Mouse (Mus musculus): ENCODE results near the gene Canx.
"Not testable (repeated sequence)": the region's sequence is repeated elsewhere in the genome, so short reads cannot be mapped to it uniquely, and the experiment has no call there.

The Canx gene

DNA sequence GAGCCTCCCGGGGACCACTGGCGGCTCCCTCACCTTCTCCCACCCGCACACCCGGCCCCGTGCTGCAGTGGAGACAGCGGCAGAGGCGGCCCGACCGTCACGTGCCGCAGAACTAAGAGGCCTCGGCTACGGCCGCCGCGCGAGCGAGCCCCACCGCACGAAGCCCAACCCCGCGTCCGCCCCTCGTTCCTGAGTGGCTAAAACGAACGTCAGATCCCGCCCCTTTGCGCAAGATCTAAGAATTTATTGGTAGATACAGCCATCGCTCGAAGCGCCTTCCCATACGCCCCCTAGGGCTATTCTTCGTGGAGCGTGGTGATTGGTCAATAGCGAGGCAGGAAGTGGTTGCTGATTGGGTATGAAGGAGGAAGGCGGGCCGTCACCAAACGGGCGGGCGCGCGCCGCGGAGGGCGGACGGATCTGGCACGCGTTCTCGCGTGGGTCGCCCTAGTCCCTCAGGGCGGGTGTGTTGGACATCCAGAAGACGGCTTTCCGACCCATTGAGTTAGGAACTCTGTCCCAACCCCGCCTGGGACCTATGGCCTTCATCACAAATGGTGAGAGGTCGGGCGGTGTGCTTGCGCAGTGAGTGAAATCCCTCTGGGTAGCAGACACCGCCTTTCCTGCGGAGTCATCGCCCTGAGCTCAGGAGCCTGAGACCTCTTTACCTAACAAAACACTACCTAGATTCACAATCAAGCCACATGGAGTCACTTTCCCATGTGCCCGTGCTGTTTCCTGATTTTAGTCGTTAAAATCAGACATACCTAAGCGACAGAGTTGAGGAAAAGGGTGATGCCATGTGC lies at the start of gene Canx:
Gene Canx (minus strand): TSS at position 178 of the 806 bp plus-strand sequence.
- DNase-seq (ENCODE audit: low spot score), result peak; percentile 86

DNA sequence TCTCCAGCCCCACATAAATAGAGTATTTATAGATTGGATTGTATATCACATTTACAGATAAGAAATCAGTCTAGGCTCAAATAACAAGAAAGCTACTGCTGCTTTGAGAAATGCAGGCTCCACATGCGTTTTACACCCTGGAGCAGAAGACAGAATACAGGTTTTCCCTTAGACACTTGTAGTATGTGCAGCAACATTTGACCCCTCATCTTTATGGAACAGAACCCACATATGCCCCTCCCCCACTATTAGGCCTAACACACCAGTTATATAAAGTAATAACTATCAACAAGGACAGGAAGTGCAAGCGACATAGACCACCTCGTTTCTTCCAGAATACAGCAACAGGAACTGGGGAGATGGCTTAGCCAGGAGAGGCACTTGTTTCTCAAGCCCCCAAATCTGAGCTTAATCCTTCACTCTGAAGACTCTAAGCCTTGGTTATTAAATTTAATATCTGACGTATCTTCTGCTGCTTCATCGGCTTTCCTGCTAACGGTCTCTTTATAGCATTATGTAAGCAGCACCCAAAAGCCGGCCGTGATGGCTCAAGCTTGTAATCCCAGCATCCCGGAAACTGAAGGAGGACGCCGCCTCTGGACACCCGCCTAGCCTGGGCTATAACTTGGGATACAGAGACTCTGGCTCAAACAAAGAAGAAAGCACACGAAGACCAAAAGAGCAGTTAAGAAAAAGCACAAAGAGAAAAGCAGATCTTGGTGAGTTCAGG lies 49.0 kb upstream of the Canx start:
- no peak for DNase-seq (ENCODE audit: low spot score)

DNA sequence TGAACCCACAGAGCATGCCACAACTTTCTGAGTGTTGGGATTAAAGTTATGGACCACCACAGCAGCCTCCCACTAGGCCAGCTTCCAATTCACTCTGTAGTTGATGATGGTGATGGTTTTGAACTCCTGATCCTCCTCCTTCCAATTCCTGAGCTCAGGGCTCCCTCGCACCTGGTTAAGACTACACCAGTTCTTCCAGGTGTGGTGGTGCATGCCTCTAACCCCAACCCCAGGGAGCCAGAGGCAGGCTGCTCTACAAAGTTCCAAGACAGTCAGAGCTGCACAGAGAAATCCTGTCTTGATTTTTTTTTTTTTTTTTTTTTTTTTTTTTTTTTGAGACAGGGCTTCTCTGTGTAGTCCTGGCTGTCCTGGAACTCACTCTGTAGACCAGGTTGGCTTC lies 48.1 kb upstream of the Canx start:
- no peak for DNase-seq (ENCODE audit: low spot score)

DNA sequence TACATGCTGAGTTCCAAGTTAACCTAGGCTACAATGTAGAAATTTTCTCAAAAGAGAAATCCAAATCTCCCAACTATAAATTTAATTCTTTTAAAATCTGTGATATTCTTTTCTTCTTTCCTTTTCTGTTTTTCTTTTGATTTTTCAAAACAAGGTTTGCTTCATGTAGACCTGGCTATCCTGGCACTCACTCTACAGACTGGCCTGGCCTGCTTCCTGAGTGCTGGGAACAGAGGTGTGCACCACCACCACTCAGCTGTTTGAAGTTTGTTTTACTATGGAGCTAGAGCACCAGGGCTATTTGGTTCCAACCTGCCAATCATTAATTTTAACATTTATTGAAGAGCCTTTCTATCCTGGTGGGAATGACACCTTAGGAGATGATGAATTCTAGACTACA lies 47.6 kb upstream of the Canx start:
- DNase-seq (ENCODE audit: low spot score), result no peak

DNA sequence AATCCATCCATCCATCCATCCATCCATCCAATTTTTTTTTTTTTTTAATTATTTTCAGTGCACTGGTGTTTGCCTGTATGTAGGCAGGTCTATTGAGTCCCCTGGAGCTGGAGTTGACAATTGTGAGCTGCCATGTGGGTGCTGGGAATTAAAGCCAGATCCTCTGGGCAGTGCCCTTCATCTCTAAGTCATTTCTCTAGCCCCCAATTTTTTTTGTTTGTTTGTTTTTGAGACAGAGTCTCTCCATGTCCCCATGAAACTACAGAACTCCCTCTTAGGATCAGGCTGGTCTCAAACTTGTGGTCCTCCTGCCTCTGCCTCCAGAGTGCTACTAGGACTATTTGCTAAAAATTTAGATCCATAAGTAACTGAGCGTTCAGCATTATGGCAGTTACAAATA lies 46.4 kb upstream of the Canx start:
- no peak for DNase-seq (ENCODE audit: low spot score)

DNA sequence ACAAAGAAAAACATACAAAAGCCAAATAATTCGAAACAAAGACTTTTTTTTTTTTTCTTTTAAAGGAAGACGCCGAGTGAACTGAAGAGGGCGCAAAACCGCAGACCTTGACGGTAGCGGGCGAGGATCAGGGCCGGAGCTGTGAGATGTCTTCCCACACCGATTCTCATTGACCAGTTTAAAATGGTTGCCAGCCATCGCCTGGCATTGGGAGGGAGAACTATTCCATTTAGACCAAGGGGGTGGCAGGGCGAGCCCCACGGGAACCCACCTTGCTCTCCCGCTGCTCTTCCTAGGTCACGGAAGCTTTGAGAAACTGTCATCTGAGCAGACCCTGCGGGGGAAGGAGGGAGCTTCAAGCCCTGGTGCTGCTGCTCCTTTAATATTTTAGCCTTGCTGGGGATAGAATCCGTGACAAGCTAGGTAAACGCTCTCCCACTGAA lies 45.9 kb upstream of the Canx start:
- DNase-seq (ENCODE audit: low spot score), result no peak

DNA sequence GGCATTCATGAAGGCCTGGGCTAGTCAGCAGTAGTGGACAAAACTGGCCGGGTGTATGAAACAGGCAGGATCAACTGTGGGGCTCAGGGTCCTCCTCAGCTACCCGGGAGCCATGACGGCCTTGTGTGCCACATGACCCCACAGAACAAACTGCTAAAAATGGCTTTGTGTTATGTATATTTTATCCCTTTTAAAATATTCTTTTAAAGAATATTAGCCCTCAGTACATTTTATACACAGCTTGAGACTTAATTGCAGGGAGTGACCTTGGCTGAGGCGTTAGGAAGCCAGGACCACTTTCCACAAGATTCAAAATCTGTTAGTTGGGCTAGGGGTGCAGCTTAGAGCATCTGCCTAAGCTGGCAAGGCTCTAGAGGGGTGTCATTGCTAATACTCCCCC lies 45.5 kb upstream of the Canx start:
- no peak for DNase-seq (ENCODE audit: low spot score)

DNA sequence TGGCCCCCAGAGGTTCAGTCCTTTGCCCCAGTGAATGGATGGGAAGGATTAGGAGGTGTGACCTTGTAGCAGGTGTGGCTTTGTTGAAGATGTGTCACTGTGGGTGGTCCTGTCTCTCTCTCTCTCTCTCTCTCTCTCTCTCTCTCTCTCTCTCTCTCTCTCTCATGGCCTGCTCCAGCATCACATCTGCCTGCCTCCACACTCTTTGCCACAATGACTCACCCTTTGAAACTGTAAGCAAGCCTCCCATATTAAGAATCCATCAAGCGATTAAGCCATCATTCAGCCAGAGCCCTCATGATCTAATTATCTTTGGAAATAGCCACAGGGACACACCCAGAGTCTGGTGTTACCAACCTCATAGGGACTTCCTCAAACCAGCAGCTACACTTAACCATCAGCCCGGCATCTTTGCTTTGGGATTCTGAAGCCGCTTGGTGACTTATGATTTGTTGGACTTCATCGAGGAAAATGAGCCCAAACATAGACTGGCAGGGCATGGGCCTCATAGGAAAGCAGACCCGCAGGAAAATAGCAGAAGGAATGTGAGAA lies 44.0 kb upstream of the Canx start:
- no peak for DNase-seq (ENCODE audit: low spot score)

DNA sequence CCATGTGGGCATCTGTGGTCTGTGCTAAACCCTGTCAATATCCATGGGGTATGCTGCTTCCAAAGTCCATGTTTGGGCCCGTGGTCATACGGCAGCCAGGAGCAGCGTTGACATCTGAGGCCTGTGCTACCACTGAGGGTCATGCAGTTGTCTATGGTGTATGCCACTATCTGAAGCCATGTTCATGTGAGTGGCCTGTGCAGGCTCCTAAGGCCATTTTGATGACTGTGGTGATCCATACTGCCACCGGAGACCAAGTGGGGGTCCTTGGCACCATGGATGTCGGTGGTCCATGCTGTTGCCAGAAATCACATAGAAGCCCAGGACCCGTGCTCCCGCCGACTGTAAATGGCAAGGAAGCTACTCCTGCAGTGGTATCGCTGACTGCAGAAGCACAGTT lies 42.1 kb upstream of the Canx start:
- DNase-seq (ENCODE audit: low spot score), result no peak

DNA sequence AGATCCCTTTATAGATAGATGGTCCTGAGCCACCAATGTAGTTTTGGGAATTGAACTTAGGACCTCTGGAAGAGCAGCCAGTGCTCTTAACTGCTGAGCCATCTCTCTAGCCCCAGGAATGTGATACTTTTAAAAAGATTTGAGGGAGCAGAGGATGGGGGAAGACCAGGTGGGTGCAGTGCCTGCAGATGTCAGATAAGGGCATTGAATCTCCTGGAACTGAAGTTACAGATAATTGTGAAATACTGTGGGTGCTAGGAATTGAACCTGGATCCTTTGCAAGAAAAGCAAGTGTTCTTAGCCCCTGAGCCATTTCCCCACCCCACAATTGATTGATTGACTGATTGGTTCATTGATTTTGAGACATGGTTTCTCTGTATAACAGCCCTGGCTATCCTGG lies 39.8 kb upstream of the Canx start:
- DNase-seq (ENCODE audit: low spot score), result no peak

DNA sequence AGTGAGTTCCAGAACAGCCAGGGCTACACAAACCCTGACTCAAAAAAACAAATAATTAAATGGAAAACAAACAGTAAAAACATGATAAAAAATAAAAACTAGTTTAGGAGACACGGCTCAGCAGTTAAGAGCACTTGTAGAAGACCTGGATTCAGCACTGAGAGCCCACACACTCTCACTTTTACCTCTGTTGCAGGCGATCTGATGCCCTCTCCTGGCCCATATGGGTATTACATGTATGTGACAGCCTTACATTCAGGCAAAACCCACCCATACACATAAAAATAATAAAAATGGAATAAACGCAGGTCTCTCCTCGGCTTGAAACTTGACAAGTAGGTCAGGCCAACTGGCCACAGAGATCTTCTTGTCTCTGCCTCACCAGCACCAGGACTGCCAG lies 39.1 kb upstream of the Canx start:
- DNase-seq (ENCODE audit: low spot score), result no peak

DNA sequence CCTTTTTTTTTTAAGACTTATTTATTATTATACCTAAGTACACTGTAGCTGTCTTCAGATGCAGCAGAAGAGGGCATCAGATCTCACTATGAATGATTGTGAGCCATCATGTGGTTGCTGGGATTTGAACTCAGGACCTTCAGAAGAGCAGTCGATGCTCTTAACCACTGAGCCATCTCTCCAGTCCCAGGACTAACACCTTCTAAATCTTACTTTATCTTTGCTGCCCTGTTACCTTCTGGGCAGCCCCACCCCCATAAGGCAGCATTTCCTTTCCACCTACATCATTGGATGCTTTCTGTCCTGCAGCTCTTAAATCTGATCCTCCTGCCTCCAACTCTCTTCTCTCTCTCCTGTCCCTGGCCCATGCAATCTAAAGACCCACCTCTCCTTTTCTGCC lies 35.8 kb upstream of the Canx start:
- DNase-seq (ENCODE audit: low spot score), result not testable (repeated sequence)

DNA sequence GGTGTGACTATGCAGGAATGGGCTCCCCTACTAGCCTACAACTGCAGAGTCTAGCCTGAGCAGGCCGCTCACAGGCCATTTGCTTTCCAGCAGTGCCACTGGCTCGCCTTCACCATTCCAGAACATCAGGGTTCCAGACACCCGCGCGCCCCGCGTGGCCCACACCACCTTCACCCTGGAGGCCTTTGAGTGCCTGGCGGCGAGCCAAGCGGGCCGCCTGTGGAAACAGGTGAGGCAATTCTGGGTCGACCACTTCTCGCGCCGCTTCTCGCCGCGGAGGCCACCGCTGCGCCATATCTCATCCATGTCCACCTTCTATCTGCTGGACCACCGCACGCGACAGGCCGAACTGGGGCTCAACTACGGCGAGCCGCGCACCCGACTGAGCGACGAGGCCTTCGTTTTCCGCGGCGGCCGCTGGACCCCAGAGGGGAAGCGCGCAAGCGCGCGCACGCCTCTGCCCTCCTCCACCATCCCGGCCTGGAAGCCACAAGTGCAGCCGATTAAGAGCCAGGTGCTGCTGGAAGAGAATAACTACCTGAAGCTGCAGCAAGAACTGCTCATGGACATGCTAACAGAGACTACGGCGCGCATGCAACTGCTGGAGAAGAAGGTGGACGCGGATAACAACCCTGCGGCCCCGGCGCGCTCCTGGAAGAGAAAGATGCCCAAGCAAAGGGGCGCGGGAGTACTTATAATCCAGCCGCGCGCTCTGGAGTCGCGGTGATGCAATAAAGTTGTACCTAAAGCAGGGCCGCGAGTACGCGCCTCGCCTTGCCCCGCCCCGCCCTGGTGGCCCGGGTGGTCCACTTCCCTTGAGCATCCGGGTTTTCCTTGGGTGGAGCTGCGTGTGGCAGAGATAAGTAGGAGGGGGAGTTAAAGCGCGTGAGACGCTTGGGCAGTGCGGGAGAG lies 33.7 kb upstream of the Canx start:
- no peak for DNase-seq (ENCODE audit: low spot score)

DNA sequence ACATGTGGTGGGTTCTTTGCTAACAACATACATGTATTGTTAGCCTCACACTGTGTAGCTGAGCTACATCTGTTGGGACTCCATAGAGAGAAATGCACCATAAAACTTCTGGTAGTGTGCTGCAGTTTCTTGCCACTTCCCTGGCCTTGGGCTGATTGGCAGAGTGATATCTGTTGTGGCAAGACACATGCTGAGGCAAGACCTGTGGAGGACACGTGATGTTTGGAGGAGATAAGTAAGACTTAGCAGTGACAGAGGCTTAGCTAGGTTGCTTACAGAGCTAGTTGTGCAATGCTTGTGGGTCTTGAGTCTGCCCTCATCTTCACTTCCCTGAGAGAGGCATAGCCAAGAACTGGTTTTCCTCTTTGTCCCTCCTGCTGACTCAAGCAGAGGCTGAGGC lies 29.9 kb upstream of the Canx start:
- DNase-seq (ENCODE audit: low spot score), result no peak

DNA sequence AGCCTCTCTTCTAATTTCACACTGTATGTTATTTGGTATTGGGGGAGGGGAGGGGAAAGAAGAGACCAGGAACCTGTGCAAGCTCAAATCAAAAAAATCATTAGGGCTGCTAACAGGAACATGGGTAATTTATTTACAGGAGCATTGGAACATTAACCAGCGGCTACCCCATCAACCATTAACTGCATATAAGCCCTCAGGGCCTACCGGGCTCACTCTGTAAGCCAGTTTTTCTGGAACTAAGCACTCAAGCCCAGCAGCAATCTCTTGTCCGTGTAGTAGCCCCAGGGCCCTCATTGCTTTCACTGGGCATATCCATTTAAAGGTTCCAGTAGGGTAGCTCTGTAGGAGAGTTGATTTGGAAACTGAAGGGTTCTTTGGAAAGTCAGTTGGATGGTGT lies 29.4 kb upstream of the Canx start:
- DNase-seq (ENCODE audit: low spot score), result no peak

DNA sequence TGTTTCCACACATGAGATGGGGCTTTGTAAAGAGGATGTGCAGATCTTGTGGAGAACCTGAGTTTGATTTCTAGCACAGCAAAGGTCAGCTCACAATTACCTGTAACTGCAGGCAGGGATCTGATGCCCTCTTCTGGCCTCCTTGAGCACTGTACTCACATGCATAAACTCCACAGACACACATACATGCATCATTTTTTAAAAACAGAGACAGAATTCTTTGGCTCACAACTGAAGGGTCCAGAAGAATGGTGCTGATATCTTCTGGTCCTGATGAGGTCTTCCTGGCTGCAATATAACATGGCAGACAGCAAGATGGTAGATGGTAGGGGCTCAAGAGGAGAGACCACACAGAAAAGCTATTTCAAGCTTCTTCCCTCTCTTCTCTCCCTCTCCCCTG lies 28.7 kb upstream of the Canx start, which contains the start of gene Cby3:
Gene Cby3 (plus strand): TSS at position 301 of the 400 bp plus-strand sequence.
- DNase-seq (ENCODE audit: low spot score), result no peak

DNA sequence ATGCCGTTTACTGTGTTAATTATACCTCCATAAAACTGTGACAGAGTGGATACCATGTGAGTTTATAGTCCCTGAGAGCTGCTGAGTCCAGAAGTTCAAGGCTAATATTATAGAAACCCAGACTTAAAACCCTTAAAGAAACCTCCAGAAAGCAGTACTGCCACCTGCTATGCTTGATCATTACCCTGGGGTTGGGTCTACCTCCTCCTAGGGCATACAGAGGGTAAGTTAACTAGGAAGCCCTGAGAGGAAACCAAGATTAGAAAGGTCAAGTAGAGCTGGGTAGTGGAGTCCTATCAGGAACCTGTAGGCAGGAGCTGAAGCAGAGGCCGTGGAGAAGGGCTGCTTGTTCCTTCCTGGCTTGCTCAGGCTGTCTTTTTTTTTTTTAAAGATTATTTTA lies 26.7 kb upstream of the Canx start:
- DNase-seq (ENCODE audit: low spot score), result no peak

DNA sequence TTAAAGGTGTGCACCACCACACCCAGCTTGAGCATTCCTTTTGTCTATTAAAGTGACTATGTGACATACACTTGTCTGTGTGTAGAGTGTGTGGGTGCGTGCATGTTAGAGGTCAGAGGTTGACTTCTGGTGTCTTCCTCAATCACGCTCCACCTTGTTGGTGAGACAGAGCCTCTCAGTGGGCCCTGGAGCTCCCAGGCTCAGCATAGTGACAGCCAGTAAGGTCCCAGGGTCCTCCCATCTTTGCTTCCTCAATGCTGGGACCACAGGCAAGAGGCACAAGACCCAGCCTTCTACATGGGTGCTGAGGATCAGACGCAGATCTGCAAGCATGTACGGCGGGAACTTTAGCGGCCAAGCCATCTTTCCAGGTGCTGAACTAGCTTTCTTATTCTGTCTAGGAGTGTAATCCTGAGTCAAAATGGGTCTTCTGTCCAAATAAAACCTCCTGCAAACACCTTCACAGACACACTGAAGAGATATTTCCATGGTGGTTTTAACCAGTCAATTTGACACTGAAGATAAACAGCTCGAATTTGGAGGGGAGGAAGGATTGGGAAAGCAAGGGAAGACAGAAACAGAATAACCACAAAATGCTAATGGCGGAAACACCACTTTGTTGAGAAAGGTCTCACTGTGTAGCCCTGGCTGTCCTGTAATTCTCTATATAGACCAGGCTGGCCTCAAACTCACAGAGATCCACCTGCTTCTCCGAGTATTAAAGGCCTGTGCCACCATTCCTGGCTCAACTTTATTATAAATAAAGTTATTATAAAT lies 21.0 kb upstream of the Canx start:
- DNase-seq (ENCODE audit: low spot score), result no peak

DNA sequence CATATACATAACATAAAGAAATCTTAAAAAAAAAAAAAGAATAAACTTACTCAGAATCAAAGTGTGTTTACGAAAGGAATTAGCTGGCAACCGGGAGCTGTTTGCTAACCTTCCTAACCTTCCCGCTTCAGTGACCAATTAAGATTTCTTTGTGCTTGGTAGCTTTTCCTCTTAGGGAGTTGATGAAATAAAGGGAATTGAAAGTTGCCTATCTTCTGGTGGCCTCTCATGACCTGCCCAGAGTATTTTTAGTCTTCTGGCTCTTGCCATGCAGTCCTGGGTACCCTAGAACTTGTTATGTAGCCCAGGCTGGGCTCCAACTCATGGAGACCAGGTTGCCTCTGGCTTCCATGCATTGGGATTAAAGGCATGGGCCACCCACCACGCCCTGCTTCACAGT lies 20.0 kb upstream of the Canx start:
- no peak for DNase-seq (ENCODE audit: low spot score)

DNA sequence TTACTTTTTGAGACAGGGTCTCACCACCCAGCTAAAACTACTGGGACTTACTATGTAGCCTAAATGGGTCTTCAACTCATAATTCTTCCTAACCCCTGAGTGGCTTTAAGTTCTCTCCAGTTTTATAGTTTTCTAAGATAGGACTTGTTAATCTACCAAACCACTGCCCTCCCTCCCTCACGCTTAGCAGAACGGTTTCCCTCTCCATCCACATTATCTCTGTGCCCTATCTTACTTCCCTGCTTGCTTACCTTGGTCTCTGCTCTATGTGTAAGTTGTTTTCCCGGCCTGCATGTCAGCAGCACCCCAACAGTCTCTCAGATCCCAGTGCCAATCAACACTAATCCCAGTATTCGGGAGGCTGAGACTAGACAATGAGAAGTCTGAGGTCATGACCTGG lies 11.4 kb upstream of the Canx start:
- no peak for DNase-seq (ENCODE audit: low spot score)

DNA sequence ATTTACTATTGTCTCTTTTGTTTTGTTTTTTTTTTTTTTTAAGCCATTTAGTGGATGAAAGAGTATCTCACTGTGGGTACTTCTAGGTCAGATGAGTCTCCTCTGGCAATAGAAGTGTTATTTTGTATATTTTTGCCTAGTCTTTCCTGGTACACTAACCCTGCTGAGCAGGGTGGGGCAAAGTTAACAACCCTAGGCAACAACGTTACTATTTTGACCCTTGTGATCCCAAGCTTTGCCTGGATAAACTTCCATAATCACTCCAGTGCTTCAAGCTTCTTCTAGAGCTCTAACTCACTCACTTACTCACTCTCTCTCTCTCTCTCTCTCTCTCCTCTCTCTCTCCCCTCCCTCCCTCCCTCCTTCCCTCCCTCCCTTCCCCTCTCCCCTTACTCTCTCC lies 10.7 kb upstream of the Canx start:
- no peak for DNase-seq (ENCODE audit: low spot score)

Data from urinary bladder, postnatal 10 days (tissue).